11 mouse cellular contexts compared by ENCODE assay signal in the genomic region with DNA sequence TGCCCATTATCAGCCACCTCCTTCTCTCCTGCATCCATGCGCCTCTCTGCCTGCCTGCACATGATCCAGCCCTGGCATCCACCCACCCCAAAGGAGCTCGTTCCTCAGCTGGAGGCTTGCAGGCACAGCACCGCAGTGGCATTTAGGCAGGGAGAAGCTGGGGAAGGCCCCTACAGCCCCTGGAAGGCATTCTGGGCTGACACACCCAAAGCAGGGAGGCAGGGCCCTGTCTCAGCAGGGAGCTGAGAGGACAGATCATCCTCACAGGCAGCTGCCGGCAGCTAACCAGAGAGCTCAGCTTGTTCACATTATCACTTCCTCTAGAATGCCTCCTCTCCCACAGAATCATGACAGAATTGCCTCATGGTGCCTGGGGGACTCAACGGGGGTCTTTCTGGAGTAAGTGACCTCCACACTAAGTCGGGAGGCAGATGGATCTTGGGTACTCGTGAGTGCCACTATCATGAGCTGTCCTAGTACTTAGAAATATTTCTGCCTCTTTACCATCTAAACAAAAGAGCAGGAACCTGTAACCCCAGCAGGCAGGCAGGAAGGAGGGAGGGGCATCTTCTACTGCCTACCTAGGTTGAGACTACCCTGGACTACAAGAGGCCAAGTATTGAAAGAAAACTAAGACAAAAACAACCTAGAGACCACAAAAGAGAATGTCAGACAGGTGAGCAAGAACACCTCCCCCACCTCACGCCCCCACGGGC.
DNase-seq lines count a peak whose midpoint lies in the region; ATAC-seq lines count a peak whose summit lies in the region.
"Had no signal": no experiment of that assay in that cellular context is flagged by ENCODE, and none has a peak within 500 bp of the region (broad histone marks: within the 10 kb centered on the region; RNA-seq: fewer than 3 reads in every experiment).

No protein-coding gene starts in this region.

- no peak for ATAC-seq in midbrain, embryonic 16.5 days
- ATAC-seq in stomach, embryonic 16.5 days (ENCODE audit: insufficient read depth, low FRiP score): no peak
- no peak for ATAC-seq in erythroid progenitor cell, adult 5-6 weeks (replicated peaks; ENCODE audit: low FRiP score, poor library complexity, severe bottlenecking)

- peaks cover 20% of the 10 kb centered on the region for H3K4me1 ChIP-seq in midbrain, embryonic 10.5 days
- H3K4me1 ChIP-seq in midbrain, embryonic 16.5 days (ENCODE audit: control insufficient read depth, insufficient read depth, low read length): no peaks in the 10 kb centered on the region
- peaks cover 11% of the 10 kb centered on the region; the same call in 1 of the 2 replicates for H3K4me1 ChIP-seq in stomach, embryonic 16.5 days (ENCODE audit: control insufficient read depth, insufficient read depth, low read length)
- H3K4me1 ChIP-seq: neural tube, embryonic 12.5 days had no signal

- no peaks in the 10 kb centered on the region for H3K36me3 ChIP-seq in midbrain, embryonic 10.5 days
- H3K36me3 ChIP-seq in midbrain, embryonic 16.5 days (ENCODE audit: control insufficient read depth, insufficient read depth, low read length): no peaks in the 10 kb centered on the region
- no peaks in the 10 kb centered on the region for H3K36me3 ChIP-seq in stomach, embryonic 16.5 days (ENCODE audit: control insufficient read depth, insufficient read depth, low read length)
- H3K36me3 ChIP-seq: forebrain, embryonic 10.5 days; hindbrain, embryonic 15.5 days; neural tube, embryonic 12.5 days had no signal

- peak; percentile 10 for DNase-seq in cerebellum, adult 11-12 months
- no peak for DNase-seq in cerebellum, postnatal 10 days
- DNase-seq in midbrain, embryonic 10.5 days (ENCODE audit: low spot score): no peak
- DNase-seq in ZHBTc4 (ENCODE audit: low read depth, low spot score): peak; percentile 88
- no peak for DNase-seq in embryo, embryonic 10 days (ENCODE audit: low spot score)

- H3K27ac ChIP-seq in midbrain, embryonic 10.5 days (replicated peaks): 0 out of 2 replicates have a peak overlapping the region, but pooled peaks have one; percentile 39
- no peak overlapping the region for H3K27ac ChIP-seq in midbrain, embryonic 16.5 days (ENCODE audit: low read length)
- H3K27ac ChIP-seq in stomach, embryonic 16.5 days (ENCODE audit: low read length): peak overlapping the region; percentile 40; the same call in 1 of the 2 replicates
- H3K27ac ChIP-seq: forebrain, embryonic 10.5 days; hindbrain, embryonic 15.5 days; neural tube, embryonic 12.5 days had no signal

- WGBS in midbrain, embryonic 10.5 days: 23% methylated on average over 9 of the region's 9 CpGs
- WGBS in midbrain, embryonic 16.5 days: 29% methylated on average over 9 of the region's 9 CpGs
- WGBS in stomach, embryonic 16.5 days: 37% methylated on average over 9 of the region's 9 CpGs

- H3K9me3 ChIP-seq in midbrain, embryonic 10.5 days (replicated peaks): no peaks in the 10 kb centered on the region
- no peaks in the 10 kb centered on the region for H3K9me3 ChIP-seq in midbrain, embryonic 16.5 days (replicated peaks; ENCODE audit: control insufficient read depth, low read length, poor library complexity, severe bottlenecking)
- H3K9me3 ChIP-seq in stomach, embryonic 16.5 days (replicated peaks; ENCODE audit: control insufficient read depth, low read length): no peaks in the 10 kb centered on the region
- H3K9me3 ChIP-seq: forebrain, embryonic 10.5 days; hindbrain, embryonic 15.5 days; neural tube, embryonic 12.5 days had no signal

- no peak overlapping the region for H3K9ac ChIP-seq in midbrain, embryonic 16.5 days (ENCODE audit: low read depth, low read length)
- 0 out of 2 replicates have a peak overlapping the region, but pooled peaks have one; percentile 14 for H3K9ac ChIP-seq in stomach, embryonic 16.5 days (ENCODE audit: low read length)
- H3K9ac ChIP-seq: hindbrain, embryonic 15.5 days; neural tube, embryonic 12.5 days had no signal

- no peak overlapping the region for H3K4me2 ChIP-seq in midbrain, embryonic 16.5 days (ENCODE audit: low read length)
- H3K4me2 ChIP-seq in stomach, embryonic 16.5 days (ENCODE audit: low read depth, low read length): no peak overlapping the region
- H3K4me2 ChIP-seq: hindbrain, embryonic 15.5 days; neural tube, embryonic 12.5 days had no signal

- no peak overlapping the region for H3K4me3 ChIP-seq in midbrain, embryonic 10.5 days
- H3K4me3 ChIP-seq in midbrain, embryonic 16.5 days (ENCODE audit: low read depth, low read length): no peak overlapping the region
- H3K4me3 ChIP-seq in stomach, embryonic 16.5 days (replicated peaks; ENCODE audit: low read length): no peak overlapping the region
- H3K4me3 ChIP-seq: forebrain, embryonic 10.5 days; hindbrain, embryonic 15.5 days; neural tube, embryonic 12.5 days had no signal

- peaks cover 15% of the 10 kb centered on the region for H3K27me3 ChIP-seq in midbrain, embryonic 10.5 days (ENCODE audit: low read depth, poor library complexity, severe bottlenecking)
- no peaks in the 10 kb centered on the region for H3K27me3 ChIP-seq in midbrain, embryonic 16.5 days (ENCODE audit: control insufficient read depth, insufficient read depth, low read depth, low read length)
- no peaks in the 10 kb centered on the region for H3K27me3 ChIP-seq in stomach, embryonic 16.5 days (ENCODE audit: control insufficient read depth, insufficient read depth, low read length)
- H3K27me3 ChIP-seq: hindbrain, embryonic 15.5 days; neural tube, embryonic 12.5 days had no signal

Comparison
In these comparisons a context has a peak if more than half of its experiments do, and no peak if none do; other contexts are left out.
1. DNase-seq: peak in cerebellum, adult 11-12 months (single experiment) and ZHBTc4 (single experiment); none in cerebellum, postnatal 10 days (0 of 2), midbrain, embryonic 10.5 days (single experiment) and embryo, embryonic 10 days (single experiment).